Mouse (Mus musculus) hindbrain, embryonic 15.5 days (tissue): ENCODE results near the gene Il1f6. TPM values are rescaled to one million over a fixed set of nuclear protein-coding genes. Genes with fewer than 3 reads are reported as not detected.

Experiments used
- polyA plus RNA-seq: library from polyadenylated mRNA; unstranded; fragments of >200 nt; fragmentation: Nextera tagmentation; extraction: Ambion mirVana; gene quantifications from 2 replicates; pipeline ENCODE4 v1.2.1, GENCODE M21; 2015

The Il1f6 gene
- polyA plus RNA-seq, 1 experiment from 2014 or later: not detected

Other genes starting within 250 kb of the Il1f6 start
- 11.6 and 13.6 TPM in 2 replicates for gene Hnmt, start 166.0 kb upstream of the Il1f6 start, polyA plus RNA-seq
- not detected in 2 replicates for gene Tbpl2, start 118.8 kb upstream of the Il1f6 start, polyA plus RNA-seq
- not detected in 2 replicates for gene Il1f8, start 62.3 kb upstream of the Il1f6 start, polyA plus RNA-seq
- gene Il1f9, start 28.9 kb upstream of the Il1f6 start, polyA plus RNA-seq: not detected in 2 replicates
- not detected in 2 replicates for gene Il1f5, start 61.5 kb downstream of the Il1f6 start, polyA plus RNA-seq
- not detected in 2 replicates for gene Il1f10, start 75.8 kb downstream of the Il1f6 start, polyA plus RNA-seq
- 0.80 TPM in 1 of 2 replicates, not detected in the other for gene Il1rn, start 121.4 kb downstream of the Il1f6 start, polyA plus RNA-seq
- 0.81 and 0.86 TPM in 2 replicates for gene Psd4, start 152.2 kb downstream of the Il1f6 start, polyA plus RNA-seq